ENCODE assay signal across 9 mouse cellular contexts in genomic region chr15:83034275-83034977, GRCm38 (mm10). TPM values are rescaled to one million over a fixed set of nuclear protein-coding genes. Genes with fewer than 3 reads are reported as not detected.
DNase-seq lines count a peak whose midpoint lies in the region; ATAC-seq lines count a peak whose summit lies in the region.
"Had no signal": no experiment of that assay in that cellular context is flagged by ENCODE, and none has a peak within 500 bp of the region (broad histone marks: within the 10 kb centered on the region; RNA-seq: fewer than 3 reads in every experiment).

No protein-coding gene starts in this region.

- peak overlapping the region; percentile 18 for H3K4me3 ChIP-seq in heart, embryonic 11.5 days (ENCODE audit: low read depth, low read length)
- peak overlapping the region; percentile 31; the same call in 1 of the 2 replicates for H3K4me3 ChIP-seq in brown adipose tissue, adult 24 weeks (ENCODE audit: insufficient read depth, low read depth, low read length)
- peak overlapping the region; percentile 9; the same call in 1 of the 2 replicates for H3K4me3 ChIP-seq in forebrain, embryonic 15.5 days
- no peak overlapping the region for H3K4me3 ChIP-seq in neural tube, embryonic 11.5 days (ENCODE audit: low read depth, low read length)
- H3K4me3 ChIP-seq: stomach, embryonic 15.5 days had no signal

- H3K36me3 ChIP-seq in heart, embryonic 11.5 days (ENCODE audit: control insufficient read depth, insufficient read depth, low read length) = no peaks in the 10 kb centered on the region
- no peaks in the 10 kb centered on the region for H3K36me3 ChIP-seq in forebrain, embryonic 15.5 days
- H3K36me3 ChIP-seq in neural tube, embryonic 11.5 days (ENCODE audit: control insufficient read depth, insufficient read depth, low read length) = no peaks in the 10 kb centered on the region
- H3K36me3 ChIP-seq: stomach, embryonic 15.5 days had no signal

- peak overlapping the region; percentile 44 for H3K4me2 ChIP-seq in heart, embryonic 11.5 days
- peak overlapping the region; percentile 42 for H3K4me2 ChIP-seq in forebrain, embryonic 15.5 days (replicated peaks)
- H3K4me2 ChIP-seq in neural tube, embryonic 11.5 days (ENCODE audit: low read depth) = peak overlapping the region; percentile 29; the same call in 1 of the 2 replicates
- H3K4me2 ChIP-seq: stomach, embryonic 15.5 days had no signal

- H3K9me3 ChIP-seq in heart, embryonic 11.5 days (replicated peaks; ENCODE audit: control insufficient read depth, low read length) = no peaks in the 10 kb centered on the region
- H3K9me3 ChIP-seq in forebrain, embryonic 15.5 days = no peaks in the 10 kb centered on the region
- no peaks in the 10 kb centered on the region for H3K9me3 ChIP-seq in neural tube, embryonic 11.5 days (ENCODE audit: control insufficient read depth, low read length)
- H3K9me3 ChIP-seq: stomach, embryonic 15.5 days had no signal

- no peak for ATAC-seq in heart, embryonic 11.5 days (replicated peaks; ENCODE audit: insufficient number of reproducible peaks, low FRiP score, low TSS enrichment)
- peak; percentile 76 for ATAC-seq in forebrain, embryonic 15.5 days (replicated peaks)
- ATAC-seq in neural tube, embryonic 11.5 days (ENCODE audit: insufficient read depth, low FRiP score, low TSS enrichment) = peak; percentile 27; the same call in 1 of the 2 replicates

- WGBS in heart, embryonic 11.5 days (ENCODE audit: insufficient replicate concordance) = 7% methylated on average over 17 of the region's 17 CpGs
- 3% methylated on average over 17 of the region's 17 CpGs for WGBS in forebrain, embryonic 15.5 days
- WGBS in neural tube, embryonic 11.5 days = 5% methylated on average over 17 of the region's 17 CpGs

- peaks cover 16% of the 10 kb centered on the region for H3K27me3 ChIP-seq in heart, embryonic 11.5 days (ENCODE audit: control insufficient read depth, insufficient read depth, low read length)
- H3K27me3 ChIP-seq in forebrain, embryonic 15.5 days = no peaks in the 10 kb centered on the region
- peaks cover 4% of the 10 kb centered on the region; the same call in 1 of the 2 replicates for H3K27me3 ChIP-seq in neural tube, embryonic 11.5 days (ENCODE audit: control insufficient read depth, insufficient read depth, low read length)

- DNase-seq in heart, adult 9 months (ENCODE audit: low spot score in 2 of 2) = no peak
- peak; percentile 44 to 57 for DNase-seq in left cerebral cortex, adult 18-20 months (ENCODE audit: low spot score in 2 of 2)
- DNase-seq in neural tube, embryonic 11.5 days (ENCODE audit: low spot score) = peak; percentile 70
- DNase-seq in kidney, postnatal 25 days = no peak
- DNase-seq in lung, postnatal 25 days (ENCODE audit: low spot score) = no peak

- peaks cover 39% of the 10 kb centered on the region for H3K4me1 ChIP-seq in heart, embryonic 11.5 days (ENCODE audit: control insufficient read depth, insufficient read depth, low read length)
- peaks cover 4% of the 10 kb centered on the region; the same call in 1 of the 2 replicates for H3K4me1 ChIP-seq in brown adipose tissue, adult 24 weeks (ENCODE audit: control insufficient read depth, insufficient read depth, insufficient read length, low read length)
- H3K4me1 ChIP-seq in forebrain, embryonic 15.5 days = peaks cover 60% of the 10 kb centered on the region
- H3K4me1 ChIP-seq in neural tube, embryonic 11.5 days (ENCODE audit: control insufficient read depth, insufficient read depth, low read length) = peaks cover 21% of the 10 kb centered on the region

- no peak overlapping the region for H3K27ac ChIP-seq in heart, embryonic 11.5 days (ENCODE audit: low read depth, low read length)
- H3K27ac ChIP-seq in brown adipose tissue, adult 24 weeks (replicated peaks; ENCODE audit: low read depth, low read length) = no peak overlapping the region
- peak overlapping the region; percentile 71 for H3K27ac ChIP-seq in forebrain, embryonic 15.5 days (replicated peaks)
- H3K27ac ChIP-seq in neural tube, embryonic 11.5 days (ENCODE audit: low read depth, low read length) = no peak overlapping the region
- H3K27ac ChIP-seq: stomach, embryonic 15.5 days had no signal

- H3K9ac ChIP-seq in heart, embryonic 11.5 days (ENCODE audit: low read depth, low read length) = no peak overlapping the region
- H3K9ac ChIP-seq in forebrain, embryonic 15.5 days (replicated peaks) = peak overlapping the region; percentile 17; the same call in 1 of the 2 replicates
- H3K9ac ChIP-seq in neural tube, embryonic 11.5 days (ENCODE audit: low read length) = no peak overlapping the region
- H3K9ac ChIP-seq: stomach, embryonic 15.5 days had no signal

RNA-seq across cellular contexts. Expression of gene Nfam1, which starts 1.3 kb away (rescaled TPM):
- polyA plus RNA-seq in heart, embryonic 11.5 days (2014; fragmentation: Nextera tagmentation; extraction: Ambion mirVana) = 1.6 and 1.7 TPM in 2 replicates
- 1.9 and 2.1 TPM in 2 replicates for polyA plus RNA-seq in brown adipose tissue, adult 24 weeks (2012; ENCODE audit: insufficient read depth, insufficient read length, missing spikeins)
- polyA plus RNA-seq in forebrain, embryonic 15.5 days (2015; fragmentation: Nextera tagmentation; extraction: Ambion mirVana) = 1.6 and 1.8 TPM in 2 replicates
- 1 to 10 TPM; 2.4 to 2.6 TPM for total RNA-seq in left cerebral cortex, adult 18-20 months (2021)
- polyA plus RNA-seq in neural tube, embryonic 11.5 days (2014; fragmentation: Nextera tagmentation; extraction: Ambion mirVana) = 3.0 and 3.7 TPM in 2 replicates

RNA-seq across cellular contexts. Expression of gene Tcf20, which starts 46.8 kb away (rescaled TPM):
- 6.7 TPM in 2 replicates for polyA plus RNA-seq in heart, embryonic 11.5 days (2014; fragmentation: Nextera tagmentation; extraction: Ambion mirVana)
- polyA plus RNA-seq in brown adipose tissue, adult 24 weeks (2012; ENCODE audit: insufficient read depth, insufficient read length, missing spikeins) = 15.4 and 18.2 TPM in 2 replicates
- polyA plus RNA-seq in forebrain, embryonic 15.5 days (2015; fragmentation: Nextera tagmentation; extraction: Ambion mirVana) = 18.2 and 18.7 TPM in 2 replicates
- 100 to 1,000 TPM; 233 to 245 TPM for total RNA-seq in left cerebral cortex, adult 18-20 months (2021)
- polyA plus RNA-seq in neural tube, embryonic 11.5 days (2014; fragmentation: Nextera tagmentation; extraction: Ambion mirVana) = 12.4 TPM in 2 replicates

RNA-seq across cellular contexts. Expression of gene Serhl, which starts 54.9 kb away (rescaled TPM):
- polyA plus RNA-seq in heart, embryonic 11.5 days (2014; fragmentation: Nextera tagmentation; extraction: Ambion mirVana) = 56.4 and 68.5 TPM in 2 replicates
- polyA plus RNA-seq in brown adipose tissue, adult 24 weeks (2012; ENCODE audit: insufficient read depth, insufficient read length, missing spikeins) = 64.9 and 91.7 TPM in 2 replicates
- polyA plus RNA-seq in forebrain, embryonic 15.5 days (2015; fragmentation: Nextera tagmentation; extraction: Ambion mirVana) = 31.3 and 35.9 TPM in 2 replicates
- total RNA-seq in left cerebral cortex, adult 18-20 months (2021) = 1 to 10 TPM; 9.0 to 9.4 TPM
- polyA plus RNA-seq in neural tube, embryonic 11.5 days (2014; fragmentation: Nextera tagmentation; extraction: Ambion mirVana) = 40.3 and 45.1 TPM in 2 replicates

Comparison
In these comparisons a context has a peak if more than half of its experiments do, and no peak if none do; other contexts are left out.
1. DNase-seq: peak in left cerebral cortex, adult 18-20 months (2 of 2) and neural tube, embryonic 11.5 days (single experiment); none in heart, adult 9 months (0 of 2), kidney, postnatal 25 days (0 of 2) and lung, postnatal 25 days (single experiment).
2. Peak in every context shown above with its lines, with median percentiles within 50 percentile points of each other: H3K4me2 ChIP-seq.